Mouse (Mus musculus): Measurements from ENCODE around the gene Gm28230. TPM values are rescaled to one million over a fixed set of nuclear protein-coding genes. Genes with fewer than 3 reads are reported as not detected.

Gene Gm28230
- polyA plus RNA-seq, 1 experiment from 2014 or later: not detected

DNA sequence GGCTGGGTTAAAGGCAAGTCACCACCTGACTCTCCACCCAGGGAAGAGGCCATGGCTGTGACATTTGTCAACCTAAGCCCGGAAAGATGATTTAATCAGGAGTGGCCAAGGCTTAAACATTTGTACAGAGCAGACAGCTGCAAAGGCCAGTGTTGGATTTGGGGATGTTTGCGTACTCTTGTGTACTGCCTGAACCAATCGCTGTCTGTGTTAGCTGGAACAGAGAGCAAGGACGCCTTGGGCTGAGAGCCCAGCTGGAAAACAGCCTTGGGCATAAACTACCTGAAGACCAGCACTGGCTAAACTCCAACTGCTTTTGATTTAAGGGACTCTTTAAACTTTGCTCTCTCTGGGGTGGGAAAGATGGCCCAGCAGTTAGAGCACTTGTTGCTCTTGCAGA lies 17.9 kb upstream of the Gm28230 start:
- Histone ChIP-seq H3K36me3 (replicated peaks; ENCODE audit: insufficient read depth, low read length) (no peaks in the 10 kb centered on the region), H3K4me1 (ENCODE audit: insufficient read depth) (peaks cover 13% of the 10 kb centered on the region), H3K4me2 (ENCODE audit: low read depth, low read length) (no peak overlapping the region), H3K4me3 (ENCODE audit: low read depth, low read length) (no peak overlapping the region), H3K27me3 (ENCODE audit: insufficient read depth, low read length) (peaks cover 96% of the 10 kb centered on the region), H3K9ac (replicated peaks) (no peak overlapping the region), H3K27ac (ENCODE audit: low read depth) (no peak overlapping the region), H3K9me3 (ENCODE audit: low read length) (no peaks in the 10 kb centered on the region)
- TF ChIP-seq CTCF (IDR thresholded peaks at IDR 0.05; ENCODE audit: low read depth) (no peak), EP300 (IDR thresholded peaks at IDR 0.05; ENCODE audit: low read depth) (no peak)
- DNase-seq (no peak), ATAC-seq (no peak)
- WGBS (ENCODE audit: insufficient replicate concordance): 48% methylated on average over 4 of the region's 4 CpGs

DNA sequence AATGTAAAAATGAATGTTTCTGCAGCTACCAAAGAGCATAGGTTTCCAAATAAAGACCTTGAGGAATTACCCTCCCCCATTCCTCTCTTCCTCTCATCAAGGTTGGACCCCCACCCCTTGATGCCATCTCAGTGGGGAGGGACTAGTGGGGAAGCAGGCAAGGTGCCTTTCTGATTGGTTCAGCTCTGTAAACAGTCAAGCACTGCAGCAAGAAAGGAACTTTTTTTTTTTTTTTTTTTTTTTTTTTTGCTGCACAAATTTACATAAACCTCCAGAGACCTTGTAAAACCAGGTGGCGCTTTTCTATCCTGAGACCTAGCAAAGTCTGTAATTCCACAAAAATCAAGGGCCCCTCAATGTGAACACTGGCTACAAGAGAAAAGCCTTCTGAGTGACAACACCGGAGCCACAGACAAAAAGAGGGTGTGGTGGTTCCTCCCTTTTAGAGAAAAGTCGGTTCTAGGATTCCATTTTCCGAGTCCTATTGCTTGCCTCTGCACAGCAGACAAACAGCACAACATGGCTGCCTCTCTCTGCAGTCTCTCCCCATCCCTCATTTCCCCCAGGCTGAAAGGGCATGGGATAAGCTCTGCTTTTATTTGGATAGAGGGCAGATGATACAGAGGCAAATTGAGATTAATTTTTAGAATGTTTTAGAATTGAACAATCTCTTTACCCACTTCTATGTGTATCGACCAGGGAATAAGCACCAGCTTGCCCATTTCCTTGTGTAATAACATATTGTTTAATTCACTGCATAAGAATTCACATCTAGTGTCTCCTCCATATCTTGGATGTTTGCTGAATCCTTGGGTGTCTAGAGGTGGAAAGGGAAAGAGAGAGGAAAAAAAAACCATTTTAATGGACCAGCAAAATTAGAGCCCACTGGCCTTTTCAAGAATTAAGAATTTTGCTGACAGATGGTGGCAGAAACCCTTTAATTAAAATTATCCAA lies 16.8 kb upstream of the Gm28230 start:
- 11% methylated on average over 5 of the region's 5 CpGs for WGBS (ENCODE audit: insufficient replicate concordance)
- H3K9me3 ChIP-seq (ENCODE audit: low read length): no peaks in the 10 kb centered on the region
- peaks cover 96% of the 10 kb centered on the region for H3K27me3 ChIP-seq (ENCODE audit: insufficient read depth, low read length)
- no peaks in the 10 kb centered on the region for H3K36me3 ChIP-seq (replicated peaks; ENCODE audit: insufficient read depth, low read length)
- no peak overlapping the region for H3K4me2 ChIP-seq (ENCODE audit: low read depth, low read length)
- no peak for TF ChIP-seq EP300 (IDR thresholded peaks at IDR 0.05; ENCODE audit: low read depth)
- no peak for TF ChIP-seq CTCF (IDR thresholded peaks at IDR 0.05; ENCODE audit: low read depth)
- no peak overlapping the region for H3K27ac ChIP-seq (ENCODE audit: low read depth)
- peaks cover 12% of the 10 kb centered on the region for H3K4me1 ChIP-seq (ENCODE audit: insufficient read depth)
- ATAC-seq: no peak
- no peak overlapping the region for H3K9ac ChIP-seq (replicated peaks)
- no peak overlapping the region for H3K4me3 ChIP-seq (ENCODE audit: low read depth, low read length)
- DNase-seq: no peak

DNA sequence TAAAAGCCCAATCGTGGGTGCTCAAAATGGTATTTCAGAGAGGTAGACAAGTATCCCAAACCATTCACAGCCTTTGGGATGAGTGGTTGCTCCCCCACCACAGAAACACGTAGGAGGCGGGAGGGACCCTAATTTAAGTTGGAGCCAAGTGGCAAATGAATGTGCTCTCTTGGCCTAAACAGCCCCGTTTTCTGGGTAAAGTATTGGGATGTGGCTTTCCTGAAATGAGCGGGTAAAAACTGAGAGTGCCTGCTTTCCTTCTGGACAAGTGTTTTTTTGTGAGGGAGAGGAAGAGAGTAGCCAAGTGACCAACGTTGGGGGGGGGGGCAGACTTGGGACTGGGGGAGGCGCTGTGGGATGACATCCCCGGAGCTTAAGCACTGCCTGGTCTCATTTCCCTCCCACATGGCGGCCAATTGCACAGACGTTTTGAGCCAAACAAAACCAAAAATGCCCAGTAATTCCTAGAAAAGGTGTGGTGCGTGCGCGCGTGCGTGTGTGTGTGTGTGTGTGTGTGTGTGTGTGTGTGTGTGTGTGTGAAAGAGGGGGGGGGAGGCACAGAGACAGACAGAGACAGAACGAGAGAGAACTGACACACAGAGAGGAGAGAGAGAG lies 15.5 kb upstream of the Gm28230 start:
- WGBS (ENCODE audit: insufficient replicate concordance): 2% methylated on average over 16 of the region's 16 CpGs
- Histone ChIP-seq H3K4me1 (ENCODE audit: insufficient read depth) (peaks cover 7% of the 10 kb centered on the region), H3K4me3 (ENCODE audit: low read depth, low read length) (no peak overlapping the region), H3K9ac (replicated peaks) (no peak overlapping the region), H3K27ac (ENCODE audit: low read depth) (no peak overlapping the region), H3K36me3 (replicated peaks; ENCODE audit: insufficient read depth, low read length) (no peaks in the 10 kb centered on the region), H3K27me3 (ENCODE audit: insufficient read depth, low read length) (peaks cover 99% of the 10 kb centered on the region), H3K4me2 (ENCODE audit: low read depth, low read length) (no peak overlapping the region), H3K9me3 (ENCODE audit: low read length) (no peaks in the 10 kb centered on the region)
- TF ChIP-seq EP300 (IDR thresholded peaks at IDR 0.05; ENCODE audit: low read depth) (no peak), CTCF (IDR thresholded peaks at IDR 0.05; ENCODE audit: low read depth) (no peak)
- no peak for ATAC-seq
- DNase-seq: no peak

DNA sequence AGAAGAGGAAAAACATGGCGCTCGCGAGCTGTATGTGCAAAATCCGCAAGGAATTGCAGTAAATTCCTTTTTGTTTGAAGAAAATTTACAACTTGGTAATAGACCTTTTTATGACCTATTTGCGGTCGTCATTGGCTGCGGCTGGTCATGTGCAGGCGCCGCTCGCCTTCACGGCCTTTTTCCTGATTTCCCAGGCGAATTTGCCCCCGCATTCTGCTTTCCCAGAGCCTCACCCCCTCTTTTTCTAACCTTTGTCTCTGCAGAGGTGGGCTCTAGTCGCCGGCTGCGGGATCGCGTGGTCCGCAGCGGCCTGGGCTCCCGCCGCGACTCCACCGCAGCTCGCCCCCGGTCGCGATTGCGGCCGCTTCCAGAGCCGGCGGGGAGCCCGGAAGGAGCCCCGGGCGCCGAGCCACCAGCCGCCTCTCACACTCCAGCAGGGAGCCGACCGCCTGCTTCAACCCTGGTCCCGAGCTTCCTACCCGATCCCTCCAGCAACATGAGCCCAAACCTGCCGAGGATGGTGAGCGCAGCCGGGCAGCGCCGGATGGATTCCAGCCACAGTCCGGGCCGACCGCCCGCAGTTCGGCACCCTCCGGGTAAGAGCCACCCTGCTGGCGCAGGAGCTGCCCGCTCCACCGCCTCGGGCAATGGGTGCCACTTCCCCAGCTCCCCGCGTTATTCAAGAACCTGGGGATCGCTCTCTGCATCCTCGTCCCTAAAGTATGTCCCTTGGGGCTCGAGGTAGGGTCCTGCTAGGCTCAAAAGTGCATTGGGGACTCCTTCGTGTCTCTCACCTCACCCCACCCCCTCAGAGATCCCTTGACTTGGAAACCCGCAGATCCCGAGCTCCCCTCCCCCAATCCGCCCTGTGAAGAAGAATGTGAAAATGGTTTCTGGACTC lies 14.6 kb upstream of the Gm28230 start, which contains the start of the genes Hoxd3 and Hoxd4:
TSS of gene Hoxd3 (plus strand) at position 207 of the 901 bp plus-strand sequence.
TSS of gene Hoxd4 (plus strand) at position 209 of the 901 bp plus-strand sequence.
- Histone ChIP-seq H3K4me1 (ENCODE audit: insufficient read depth) (peaks cover 7% of the 10 kb centered on the region), H3K36me3 (replicated peaks; ENCODE audit: insufficient read depth, low read length) (no peaks in the 10 kb centered on the region), H3K4me3 (ENCODE audit: low read depth, low read length) (peak within 1 kb of the TSS; percentile 36; the same call in 1 of the 2 replicates), H3K27me3 (ENCODE audit: insufficient read depth, low read length) (peaks cover 98% of the 10 kb centered on the region), H3K27ac (ENCODE audit: low read depth) (no peak within 1 kb of the TSS), H3K9ac (replicated peaks) (no peak within 1 kb of the TSS), H3K9me3 (ENCODE audit: low read length) (no peaks in the 10 kb centered on the region), H3K4me2 (ENCODE audit: low read depth, low read length) (peak within 1 kb of the TSS; percentile 34)
- no peak for TF ChIP-seq EP300 (IDR thresholded peaks at IDR 0.05; ENCODE audit: low read depth)
- WGBS (ENCODE audit: insufficient replicate concordance): under 1% methylated on average over 55 of the region's 65 CpGs
- no peak for ATAC-seq
- no peak for DNase-seq

DNA sequence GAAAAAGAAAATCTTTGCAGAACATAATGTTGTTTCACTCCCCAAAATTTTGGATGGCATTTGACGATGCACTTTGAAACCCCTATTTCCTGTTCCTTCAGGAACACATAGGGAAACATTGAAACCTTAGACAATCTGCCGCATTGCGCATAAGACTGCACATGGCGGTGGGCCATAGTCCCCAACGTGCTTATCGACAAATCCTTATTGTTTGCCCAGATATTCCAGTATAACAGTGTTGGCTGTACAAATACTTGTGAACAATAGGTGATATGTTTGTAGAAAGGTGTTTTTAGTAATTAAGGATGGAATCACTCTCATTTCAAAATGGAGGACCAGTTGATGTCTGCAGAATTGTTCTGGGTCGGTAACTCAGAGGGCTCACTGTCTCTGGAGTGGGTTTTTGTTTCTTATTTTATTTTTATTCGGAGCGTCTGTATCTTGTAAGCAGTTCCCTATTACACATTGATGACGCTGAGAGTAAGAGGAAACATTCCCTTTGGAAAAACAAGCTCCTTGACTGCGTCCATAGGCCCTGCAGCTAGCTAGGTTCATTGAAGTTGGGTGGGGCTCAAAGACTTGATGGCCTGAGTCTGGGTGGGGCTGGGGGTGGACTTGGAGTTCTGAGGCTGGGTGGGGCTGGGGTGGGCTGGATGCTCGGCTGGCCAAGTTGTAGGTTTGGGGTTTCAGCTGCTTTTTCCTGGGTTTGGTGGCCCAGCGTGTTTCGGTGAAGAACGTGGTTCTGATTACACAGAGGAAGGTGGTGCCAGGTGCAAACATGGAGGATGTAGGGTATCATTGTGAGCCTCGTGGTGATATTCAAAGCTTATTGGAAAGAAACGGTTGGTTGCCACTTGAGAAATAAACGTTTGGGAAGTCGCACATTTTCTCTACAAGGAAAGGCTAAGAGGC lies 13.0 kb upstream of the Gm28230 start:
- TF ChIP-seq CTCF (IDR thresholded peaks at IDR 0.05; ENCODE audit: low read depth) (no peak), EP300 (IDR thresholded peaks at IDR 0.05; ENCODE audit: low read depth) (no peak)
- peaks cover 88% of the 10 kb centered on the region for H3K27me3 ChIP-seq (ENCODE audit: insufficient read depth, low read length)
- DNase-seq (no peak), ATAC-seq (no peak)
- H3K36me3 ChIP-seq (replicated peaks; ENCODE audit: insufficient read depth, low read length): no peaks in the 10 kb centered on the region
- H3K9ac ChIP-seq (replicated peaks): no peak overlapping the region
- 11% methylated on average over 19 of the region's 19 CpGs for WGBS (ENCODE audit: insufficient replicate concordance)
- H3K27ac ChIP-seq (ENCODE audit: low read depth): no peak overlapping the region
- H3K4me2 ChIP-seq (ENCODE audit: low read depth, low read length): no peak overlapping the region
- no peaks in the 10 kb centered on the region for H3K9me3 ChIP-seq (ENCODE audit: low read length)
- peaks cover 7% of the 10 kb centered on the region for H3K4me1 ChIP-seq (ENCODE audit: insufficient read depth)
- H3K4me3 ChIP-seq (ENCODE audit: low read depth, low read length): no peak overlapping the region
